Mouse (Mus musculus): Measurements from ENCODE around the gene Exosc10. TPM values are rescaled to one million over a fixed set of nuclear protein-coding genes. Genes with fewer than 3 reads are reported as not detected.

Exosc10 gene
- polyA plus RNA-seq, 1 experiment: 31.4 TPM

- no peak for DNase-seq (ENCODE audit: low spot score)
Observed at GRCm38 (mm10) chr4:148604541-148605165, 46.4 kb downstream of the Exosc10 start.

- DNase-seq (ENCODE audit: low spot score): peak; percentile 61
Observed at GRCm38 (mm10) chr4:148607758-148608157, 49.5 kb downstream of the Exosc10 start.

DNA sequence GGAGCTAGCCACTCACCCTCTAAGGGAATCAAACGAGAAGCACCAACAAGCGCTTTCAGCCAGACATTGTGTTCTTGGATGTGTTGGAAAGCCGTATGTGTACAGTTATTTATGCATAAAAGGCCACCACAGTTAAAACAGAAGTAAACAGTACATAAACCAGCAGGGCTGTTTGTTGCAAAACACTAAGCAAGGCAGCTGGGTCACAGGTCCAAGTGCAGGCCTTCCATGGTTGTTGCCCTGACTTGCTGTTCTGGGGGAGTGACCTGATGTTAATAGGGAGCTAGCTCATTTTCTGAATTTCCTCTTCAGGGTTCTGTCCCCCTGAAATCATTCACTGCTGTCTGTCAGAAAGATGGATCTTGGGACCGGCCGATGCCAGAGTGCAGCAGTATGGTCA is 51.6 kb downstream of the Exosc10 start:
- DNase-seq (ENCODE audit: low spot score): no peak

DNA sequence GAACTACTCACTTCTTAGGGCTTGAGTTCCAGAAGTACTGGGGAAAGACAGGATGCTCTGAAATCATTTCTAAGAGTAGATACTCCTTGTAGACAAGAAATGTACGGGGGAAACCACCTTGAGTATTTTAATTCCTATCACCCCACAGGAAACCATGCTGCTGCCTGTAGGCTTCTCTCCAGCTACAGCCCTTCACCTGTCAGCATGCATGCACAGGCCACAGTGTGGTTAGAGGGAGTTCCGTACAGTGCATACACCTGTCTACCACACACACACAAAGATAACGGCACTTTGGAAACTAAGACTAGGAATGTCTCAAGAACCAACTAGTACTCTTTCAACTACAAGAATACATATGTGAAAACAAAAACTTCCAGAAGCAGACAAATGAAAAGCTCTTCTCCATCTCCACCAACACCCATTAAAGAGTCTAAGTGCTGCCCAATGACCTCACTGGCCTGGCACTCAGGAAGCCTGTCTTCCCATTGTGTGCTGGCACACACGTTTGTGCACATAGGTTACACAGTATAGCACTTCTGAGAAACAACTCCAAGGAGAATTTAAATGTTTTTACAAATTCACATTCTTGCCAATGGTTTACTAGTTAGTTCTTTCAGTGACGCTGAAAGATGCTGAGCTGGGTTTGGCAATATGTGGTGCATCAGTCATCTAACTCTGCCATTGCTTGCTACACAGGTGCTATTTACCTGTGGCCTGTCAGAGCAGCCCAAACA is 52.6 kb downstream of the Exosc10 start:
- no peak for DNase-seq (ENCODE audit: low spot score)

DNA sequence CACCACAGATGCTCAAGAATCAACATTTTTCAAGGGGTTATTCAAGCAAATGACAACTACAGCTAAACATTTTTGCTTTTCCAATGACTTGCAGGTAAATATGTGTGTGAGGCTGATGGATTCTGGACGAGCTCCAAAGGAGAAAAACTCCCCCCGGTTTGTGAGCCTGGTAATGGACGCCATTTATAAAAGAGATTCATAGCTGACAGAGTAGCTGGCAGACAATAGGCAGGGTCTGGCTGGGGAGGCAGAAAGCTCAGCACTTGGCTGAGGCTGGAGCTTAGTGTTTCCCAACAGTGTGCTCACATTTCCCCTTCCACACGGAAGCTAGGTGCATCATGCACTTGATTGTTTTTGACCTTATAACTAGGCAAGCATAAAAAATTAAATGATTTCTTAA is 54.3 kb downstream of the Exosc10 start:
- DNase-seq (ENCODE audit: low spot score): no peak

GRCm38 (mm10) chr4:148613738-148614137 is 55.5 kb downstream of the Exosc10 start:
- DNase-seq (ENCODE audit: low spot score): no peak

DNA sequence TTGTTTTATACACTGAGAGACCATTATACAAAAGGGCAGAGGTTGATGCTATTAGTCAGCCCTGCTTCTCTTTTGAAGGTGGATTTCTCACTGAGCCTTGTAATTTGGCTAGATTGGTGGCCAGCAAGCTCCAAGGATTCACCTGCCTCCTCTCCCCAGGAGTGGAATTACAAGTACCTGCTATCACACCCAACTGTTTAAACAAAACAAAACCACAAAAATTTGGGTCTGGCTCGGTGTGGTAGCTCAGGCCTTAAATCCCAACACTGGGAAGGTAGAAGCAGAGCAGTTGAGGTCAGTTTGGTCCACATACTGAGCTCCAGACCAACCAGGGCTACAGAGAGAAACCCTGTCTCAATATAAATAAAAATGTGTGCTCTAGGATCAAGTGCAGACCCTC is 61.6 kb downstream of the Exosc10 start:
- no peak for DNase-seq (ENCODE audit: low spot score)

DNA sequence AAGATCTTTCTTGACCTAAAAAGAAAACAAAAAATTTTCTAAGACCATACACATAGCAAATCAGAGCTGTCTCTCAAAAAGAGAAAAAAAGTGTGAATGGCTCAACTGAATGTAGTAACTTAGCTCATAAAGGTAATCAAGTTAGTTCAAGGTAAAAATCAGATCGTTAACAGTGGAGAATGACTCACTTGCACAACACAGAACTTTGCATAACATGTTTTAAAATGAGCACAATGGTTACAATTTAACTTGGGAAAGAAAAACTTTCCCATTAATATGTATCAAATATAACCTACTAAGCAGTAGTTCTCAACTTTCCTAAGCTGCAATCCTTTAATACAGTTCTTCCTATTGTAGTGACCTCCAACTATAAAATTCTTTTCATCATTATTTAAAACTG is 62.5 kb downstream of the Exosc10 start:
- DNase-seq (ENCODE audit: low spot score): no peak

- DNase-seq (ENCODE audit: low spot score): no peak
Observed at GRCm38 (mm10) chr4:148622485-148622884, 64.3 kb downstream of the Exosc10 start.

DNA sequence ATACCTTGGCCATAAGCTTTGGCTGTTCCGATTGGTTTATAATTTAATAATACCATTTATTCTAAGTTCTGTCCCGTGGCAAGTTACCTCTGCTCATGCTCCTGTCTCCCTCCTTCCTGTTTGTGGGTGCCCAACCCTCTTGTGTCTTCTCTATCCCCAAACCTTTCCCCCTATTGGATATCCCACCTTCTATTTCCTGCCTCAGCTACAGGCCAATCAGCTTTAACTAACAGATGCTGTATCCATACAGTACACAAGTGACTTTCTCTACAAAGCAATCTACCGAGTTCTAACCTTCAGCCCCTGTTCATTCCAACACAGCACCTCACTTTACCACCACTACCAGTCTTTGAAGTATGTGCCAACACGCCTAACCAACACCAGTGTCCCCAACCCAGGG is 65.4 kb downstream of the Exosc10 start:
- DNase-seq (ENCODE audit: low spot score): no peak

GRCm38 (mm10) chr4:148625010-148625409 is 66.8 kb downstream of the Exosc10 start:
- no peak for DNase-seq (ENCODE audit: low spot score)

DNA sequence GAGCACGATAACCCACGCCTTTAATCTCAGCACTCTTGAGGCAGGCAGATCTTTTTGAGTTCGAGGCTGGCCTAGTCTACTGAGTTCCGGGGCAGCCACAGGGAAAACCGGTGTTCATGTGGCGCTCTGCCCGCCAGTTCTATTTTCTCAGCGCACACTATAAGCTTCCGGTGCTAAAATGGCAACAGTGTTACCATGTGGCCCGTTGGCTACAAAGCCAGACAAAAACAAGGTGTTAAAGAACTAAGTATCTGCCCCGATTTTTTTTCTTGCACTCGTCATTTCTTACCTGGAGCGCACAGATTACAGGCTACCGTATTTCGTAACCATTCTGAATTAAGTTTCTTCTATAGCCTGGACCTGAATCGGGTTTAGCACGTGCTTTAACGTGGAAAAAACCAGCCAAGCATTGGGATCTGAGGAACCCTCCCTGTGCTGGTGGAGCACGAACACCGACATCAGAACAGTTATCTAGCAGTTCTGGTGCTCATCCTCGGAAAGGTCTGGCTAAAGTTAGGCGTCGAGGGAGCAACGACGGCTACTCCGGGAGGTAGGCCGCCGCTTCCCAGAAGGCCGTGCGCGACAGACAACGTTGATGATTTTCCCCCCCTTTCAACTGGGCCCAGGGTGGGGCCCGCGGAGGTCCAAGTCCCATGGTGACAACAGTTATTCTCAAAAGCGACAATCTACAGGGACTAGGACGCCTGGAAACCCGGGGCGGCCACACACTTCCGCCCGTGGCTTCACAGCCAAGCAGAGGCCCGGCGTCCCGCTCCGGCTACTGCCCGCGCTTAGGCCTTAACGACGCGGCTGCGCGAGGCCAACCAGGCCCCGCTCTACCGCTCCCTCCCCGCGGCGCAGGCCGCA is 67.8 kb downstream of the Exosc10 start:
- DNase-seq (ENCODE audit: low spot score): no peak

GRCm38 (mm10) chr4:148626623-148627185 is 68.5 kb downstream of the Exosc10 start, which contains the start of gene Tardbp:
Gene Tardbp (minus strand): TSS chr4:148627019.
- peak; percentile 91 for DNase-seq (ENCODE audit: low spot score)

- DNase-seq (ENCODE audit: low spot score): no peak
Observed at GRCm38 (mm10) chr4:148627246-148627645, 69.0 kb downstream of the Exosc10 start.

Other genes with a start within 250 kb of the Exosc10 start
- gene Ubiad1, start 113.7 kb upstream of the Exosc10 start, polyA plus RNA-seq (2012; rRNA removed): 9.2 and 10.3 TPM in 2 replicates
- gene Mtor, start 109.8 kb upstream of the Exosc10 start, polyA plus RNA-seq (2012; rRNA removed): 15.6 and 20.0 TPM in 2 replicates
- gene Angptl7, start 58.0 kb upstream of the Exosc10 start, polyA plus RNA-seq (2012; rRNA removed): 11.0 and 14.6 TPM in 2 replicates
- gene Srm, start 33.1 kb downstream of the Exosc10 start, polyA plus RNA-seq (2012; rRNA removed): 48.4 and 51.9 TPM in 2 replicates
- 0.58 and 0.72 TPM in 2 replicates for gene Masp2, start 44.1 kb downstream of the Exosc10 start, polyA plus RNA-seq (2012; rRNA removed)
- gene Tardbp, start 68.6 kb downstream of the Exosc10 start, polyA plus RNA-seq (2012; rRNA removed): 252 and 403 TPM in 2 replicates
- gene Gm572, start 84.9 kb downstream of the Exosc10 start, polyA plus RNA-seq (2012; rRNA removed): 0.04 TPM in 1 of 2 replicates, not detected in the other
- 21.0 and 29.8 TPM in 2 replicates for gene Casz1, start 246.0 kb downstream of the Exosc10 start, polyA plus RNA-seq (2012; rRNA removed)

Measured in urinary bladder, adult 2 months (tissue).